Mouse (Mus musculus) cerebellum, postnatal 4 days (tissue): ENCODE measurements at regions not wholly inside any gene's neighbourhood (a gene's known extent, or its start where the extent isn't known, plus 50 kb on each side); places are given as distances from the start of the nearest gene placed in this dataset.
A peak's percentile ranks its signal among the peaks of the same experiment; 100 is the strongest.

Experiments
- DNase-seq, 2 experiments: peaks; one replicate each; pipeline ENCODE4 v3.0.0; 2022; ENCODE audit warnings: low spot score in 2 of 2, mixed read lengths in 1 of 2

GRCm38 (mm10) chr3:123918140-123918539 is 227.5 kb upstream of the Ndst3 start:
- DNase-seq = no peak

DNA sequence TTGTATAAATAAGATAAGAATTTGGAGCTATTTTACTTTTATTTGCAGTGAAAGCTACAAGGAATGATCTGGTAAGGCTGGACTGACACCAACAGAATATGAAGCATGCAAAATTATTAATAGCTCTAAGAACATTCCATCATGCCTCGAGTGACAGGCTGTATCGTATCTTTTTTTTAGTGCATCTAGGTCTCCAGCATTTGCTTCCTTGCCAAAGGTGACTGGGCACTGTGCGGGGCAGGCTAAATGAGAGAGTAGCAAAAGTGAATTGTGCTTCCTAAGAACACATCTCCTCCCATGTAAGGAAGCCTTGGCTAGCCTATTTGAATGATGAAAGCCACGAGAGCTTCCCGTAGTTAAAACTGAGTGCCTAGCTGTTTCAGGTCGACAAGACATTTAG is 261.5 kb upstream of the Ndst3 start:
- DNase-seq = no peak

GRCm38 (mm10) chr3:123967373-123967772 is 276.7 kb upstream of the Ndst3 start:
- DNase-seq = no peak

GRCm38 (mm10) chr3:123972367-123972766 is 281.7 kb upstream of the Ndst3 start:
- DNase-seq = no peak

- peak in 1 of 2 experiments; percentile 68 for DNase-seq
Observed at GRCm38 (mm10) chr3:123973806-123974576, 283.3 kb upstream of the Ndst3 start.

DNA sequence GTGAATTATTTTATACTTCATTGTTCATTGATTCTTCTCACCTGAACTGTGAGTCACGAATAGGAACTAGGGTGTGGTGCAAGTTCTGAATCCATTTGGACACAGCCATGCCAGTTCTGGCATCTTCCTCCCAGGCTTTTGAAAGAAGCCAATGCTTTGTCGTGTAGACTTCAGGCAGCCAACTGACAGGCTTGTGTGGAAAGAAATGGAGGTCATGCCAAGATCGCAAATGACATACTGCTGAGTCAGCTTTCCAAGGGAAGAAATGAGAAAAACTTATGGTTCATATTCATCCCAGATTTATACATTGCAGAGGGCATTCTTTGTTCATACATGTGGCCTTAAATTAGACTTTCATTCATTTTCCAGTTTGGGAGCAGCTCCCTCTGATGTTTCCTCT is 285.8 kb upstream of the Ndst3 start:
- no peak for DNase-seq

- peak in 1 of 2 experiments; percentile 68 for DNase-seq
Observed at GRCm38 (mm10) chr3:123977168-123977567, 286.5 kb upstream of the Ndst3 start.

GRCm38 (mm10) chr3:123983045-123983444 is 292.4 kb upstream of the Ndst3 start:
- DNase-seq = no peak

- no peak for DNase-seq
Observed at GRCm38 (mm10) chr3:123983530-123983929, 292.9 kb upstream of the Ndst3 start.

GRCm38 (mm10) chr3:123984028-123984427 is 293.4 kb upstream of the Ndst3 start:
- DNase-seq = no peak

DNA sequence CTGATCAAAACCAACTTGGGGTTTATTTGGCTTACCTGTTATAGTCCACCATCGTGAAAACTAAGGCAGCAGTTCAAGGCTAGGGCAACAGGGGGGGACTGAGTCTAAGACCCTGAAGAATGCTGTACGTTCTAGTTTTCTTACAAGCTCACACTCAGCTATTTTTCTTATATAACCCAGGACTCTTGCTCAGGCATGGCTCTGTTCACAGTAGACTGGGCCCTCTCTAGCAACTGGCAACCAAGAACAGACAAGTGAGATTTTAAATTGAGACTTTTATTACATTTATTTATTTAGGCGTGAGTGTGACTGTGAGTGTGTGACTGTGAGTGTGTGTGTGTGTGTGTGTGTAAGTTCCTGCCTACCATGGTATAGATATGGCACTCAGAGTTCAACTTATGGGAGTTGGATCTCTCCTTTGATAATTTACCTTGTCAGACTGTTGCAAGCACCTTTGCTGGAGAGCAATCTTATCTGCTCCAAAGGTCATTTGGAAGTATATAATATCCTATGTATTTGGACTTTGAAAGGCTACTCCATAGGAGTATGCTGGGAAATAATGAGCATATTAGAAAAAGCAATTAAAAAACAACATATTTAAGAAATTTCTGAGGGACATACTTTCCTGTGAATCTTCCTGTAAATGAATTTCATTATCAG is 309.4 kb upstream of the Ndst3 start:
- no peak for DNase-seq

- DNase-seq = no peak
Observed at GRCm38 (mm10) chr3:124000883-124001282, 310.2 kb upstream of the Ndst3 start.

GRCm38 (mm10) chr3:124011685-124012084 is 309.0 kb upstream of the Tram1l1 start:
- no peak for DNase-seq

DNA sequence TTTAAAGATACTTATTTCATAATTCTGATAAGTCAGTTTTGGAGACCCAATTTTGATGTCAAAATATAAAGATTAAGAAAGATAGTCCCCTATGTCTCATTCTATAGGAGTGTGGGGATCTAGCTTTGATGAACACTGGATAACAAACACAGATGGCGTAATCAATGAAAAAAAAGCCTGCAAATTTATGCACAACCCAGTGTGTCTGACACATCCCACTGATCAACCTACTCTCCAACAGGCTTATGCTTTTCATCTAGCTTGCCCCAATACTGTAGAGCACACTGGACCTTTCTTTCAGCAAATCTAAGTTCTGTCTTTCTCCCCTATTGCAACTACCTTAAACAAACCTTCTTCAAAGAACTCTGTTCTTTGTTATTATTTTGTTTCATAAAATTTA is 302.0 kb upstream of the Tram1l1 start:
- no peak for DNase-seq

GRCm38 (mm10) chr3:124026188-124026587 is 294.5 kb upstream of the Tram1l1 start:
- DNase-seq = no peak

- DNase-seq = no peak
Observed at GRCm38 (mm10) chr3:124067061-124067460, 253.6 kb upstream of the Tram1l1 start.

- DNase-seq = no peak
Observed at GRCm38 (mm10) chr3:124067538-124067937, 253.1 kb upstream of the Tram1l1 start.

- peak in 1 of 2 experiments; percentile 32 for DNase-seq
Observed at GRCm38 (mm10) chr3:124067971-124068370, 252.7 kb upstream of the Tram1l1 start.

DNA sequence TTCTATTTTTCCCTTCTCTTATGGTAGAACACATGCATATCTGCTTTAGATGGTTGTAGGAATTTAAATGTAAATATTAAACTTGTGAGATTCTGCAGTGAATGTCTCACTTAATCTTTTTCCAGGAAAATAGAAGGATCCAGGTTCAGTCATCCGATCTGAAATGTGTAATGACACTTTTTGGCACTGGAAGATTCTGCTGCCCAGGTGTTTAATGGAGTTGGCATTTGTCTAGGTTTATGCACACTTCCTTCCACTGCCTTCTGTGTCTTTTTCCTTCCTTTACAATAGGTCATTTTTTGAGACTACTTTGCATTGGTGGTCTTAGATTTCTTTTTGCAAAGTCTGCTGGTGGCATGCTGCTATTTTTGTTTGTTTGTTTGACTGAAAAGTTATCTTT is 251.5 kb upstream of the Tram1l1 start:
- DNase-seq = no peak

GRCm38 (mm10) chr3:124075974-124076606 is 244.6 kb upstream of the Tram1l1 start:
- DNase-seq = no peak

DNA sequence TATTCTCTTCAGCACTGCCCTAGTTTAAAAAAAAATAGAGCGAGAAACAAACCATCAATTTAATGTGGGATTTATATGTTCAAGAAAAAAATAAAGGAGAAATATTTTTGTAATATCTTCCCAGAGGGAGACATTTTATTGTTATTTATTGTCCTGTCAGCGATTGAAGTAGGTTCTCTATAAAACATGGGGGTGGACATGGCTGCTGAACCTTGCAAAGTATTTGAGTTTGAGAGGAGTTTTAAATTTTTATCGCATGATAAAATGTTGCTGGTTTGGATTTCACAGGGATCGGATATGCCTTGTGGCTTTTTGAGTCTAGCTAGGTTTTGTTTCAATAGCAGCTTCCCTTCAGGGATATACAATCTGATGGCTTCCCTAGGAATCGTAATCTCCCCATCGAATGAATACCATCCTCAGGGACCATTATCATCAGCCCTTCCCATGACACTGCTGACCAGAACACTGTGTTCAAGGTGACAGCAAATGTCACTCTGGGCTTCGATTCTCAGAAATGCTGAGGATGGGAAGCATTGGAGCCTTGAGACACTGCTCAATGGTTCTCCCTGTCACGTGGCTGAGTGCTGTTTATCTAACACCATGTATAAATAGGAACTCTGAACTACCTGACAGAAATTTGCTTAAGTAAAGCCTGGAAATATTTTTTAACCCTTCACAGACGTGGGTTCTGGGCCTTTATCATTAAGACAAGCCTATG is 228.1 kb upstream of the Tram1l1 start:
- no peak for DNase-seq

- no peak for DNase-seq
Observed at GRCm38 (mm10) chr3:124113995-124114394, 206.7 kb upstream of the Tram1l1 start.
